Mouse (Mus musculus) heart, postnatal 0 days (tissue): ENCODE data around the gene Syngap1.
"Not testable (repeated sequence)": the region's sequence is repeated elsewhere in the genome, so short reads cannot be mapped to it uniquely, and the experiment has no call there.

ENCODE experiments used
- CTCF ChIP-seq: IDR thresholded peaks from 2 replicates; pipeline ENCODE4 v1.5.1; 2016; ENCODE audit warnings: antibody characterized with exemption, control low read depth, low read depth
- EP300 ChIP-seq: IDR thresholded peaks from 2 replicates; pipeline ENCODE4 v1.6.1; 2016; ENCODE audit warnings: antibody characterized with exemption, low read depth

DNA sequence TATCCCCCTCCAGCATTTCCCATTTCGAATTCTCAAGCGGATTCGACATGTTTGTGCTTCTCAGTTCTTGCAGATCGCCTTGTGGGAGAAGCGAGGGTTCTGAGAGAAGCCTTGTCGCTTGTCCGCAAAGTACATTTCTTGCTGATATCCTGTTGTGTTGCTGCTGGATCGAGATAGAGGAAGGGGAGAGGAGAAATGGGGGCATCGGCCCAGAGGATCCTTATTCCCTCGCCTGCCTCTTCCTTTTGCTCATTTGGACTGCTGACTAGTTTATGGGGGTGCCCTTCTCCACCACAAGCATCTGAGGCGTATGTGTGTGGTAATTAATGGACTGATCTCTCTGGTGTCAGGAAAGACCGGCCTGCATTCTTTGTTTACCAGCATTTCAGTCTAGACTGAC is 23.5 kb upstream of the Syngap1 start:
- not testable (repeated sequence) for TF ChIP-seq CTCF, EP300
